Mouse (Mus musculus) megakaryocyte, adult 5-6 weeks (primary cell): ENCODE results near the gene Tapbpl. TPM values are rescaled to one million over a fixed set of nuclear protein-coding genes. Genes with fewer than 3 reads are reported as not detected.
"Not testable (repeated sequence)": the region's sequence is repeated elsewhere in the genome, so short reads cannot be mapped to it uniquely, and the experiment has no call there.

Experiments
- ATAC-seq: 2 replicates; pipeline ENCODE4 v1.8.0; 2016; ENCODE audit warnings: mild to moderate bottlenecking, inconsistent platforms; ENCODE audit not compliant: poor library complexity, severe bottlenecking
- total RNA-seq, 2 experiments: library from RNA; stranded (forward) in 1 of 2; stranded (reverse) in 1 of 2; fragments of 153-499, 151-499 nt in 1 of 2; fragments of 221-1000, 200-1000 nt in 1 of 2; gene quantifications; 2 replicates each; pipeline versions ENCODE4 v1.2.3 to v1.2.4; 2015 to 2017

The Tapbpl gene
- total RNA-seq (2015), result 6.6 and 8.8 TPM in 2 replicates
- 19.2 and 21.2 TPM in 2 replicates for total RNA-seq (2017)

DNA sequence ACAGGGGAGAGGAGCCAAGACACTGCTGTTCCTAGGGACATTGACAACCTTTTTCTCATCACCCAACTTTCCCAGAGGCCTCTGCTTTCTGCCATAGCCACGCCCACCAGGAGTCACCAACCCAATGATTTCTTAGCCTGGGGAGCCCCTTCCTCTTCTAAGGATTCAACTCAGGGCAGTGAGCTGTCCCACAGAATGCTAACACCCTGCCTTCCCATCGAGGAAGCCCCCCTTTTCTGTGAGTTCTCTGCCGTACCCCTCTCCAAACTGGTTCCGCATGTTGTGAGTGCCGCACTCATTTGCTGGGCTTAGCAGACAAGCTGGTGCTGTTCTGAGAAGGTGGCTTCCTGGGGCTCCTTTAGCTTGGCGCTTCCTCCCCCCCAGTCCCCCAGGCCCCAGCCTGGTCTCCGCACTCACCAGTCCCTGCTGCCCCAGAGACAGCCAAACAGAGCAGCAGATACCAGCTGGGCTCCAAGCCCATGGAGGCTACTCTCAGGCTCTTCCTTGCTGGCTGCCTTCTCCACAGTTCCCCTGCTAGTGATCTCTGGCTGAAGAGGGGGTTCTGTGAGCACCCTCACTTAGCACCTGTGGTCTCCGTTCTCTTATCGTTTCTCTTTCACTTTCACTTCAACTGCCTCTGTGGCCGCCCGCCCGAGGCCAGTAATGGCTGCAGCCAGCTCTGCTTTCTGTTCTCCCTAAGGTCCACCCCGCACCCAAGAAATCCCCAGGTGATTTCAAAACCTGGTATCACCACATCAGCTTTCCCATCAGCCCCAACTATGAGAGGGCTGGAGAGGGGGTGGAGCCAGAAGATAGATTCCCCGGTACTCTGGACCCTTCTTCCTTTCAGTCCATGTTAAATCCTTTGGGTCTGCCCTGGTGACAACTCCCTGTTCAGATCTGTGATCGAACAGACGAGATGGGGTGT is at the start of gene Tapbpl:
Gene Tapbpl (minus strand): TSS at position 744 of the 928 bp plus-strand sequence.
- ATAC-seq, result peak; percentile 81

DNA sequence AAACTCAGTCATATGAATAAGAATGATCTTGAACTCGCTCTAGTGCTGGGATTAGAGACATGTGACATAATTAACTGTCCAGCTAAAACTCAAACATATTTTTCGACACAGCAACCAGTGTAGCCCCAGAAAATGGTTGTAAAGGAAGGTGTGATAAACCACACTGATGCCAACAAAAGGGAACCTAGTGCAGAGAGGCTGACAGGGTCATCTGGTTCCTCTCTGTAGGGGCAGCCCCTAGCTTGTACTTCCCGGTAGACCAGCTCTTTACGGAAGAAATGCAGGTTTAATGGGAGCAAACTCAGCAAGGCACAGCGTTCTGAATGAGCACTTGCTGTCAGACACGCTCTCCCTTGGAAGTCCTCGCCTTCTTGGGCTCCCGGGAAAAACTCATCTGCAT is 48.1 kb upstream of the Tapbpl start:
- peak; percentile 80 for ATAC-seq

DNA sequence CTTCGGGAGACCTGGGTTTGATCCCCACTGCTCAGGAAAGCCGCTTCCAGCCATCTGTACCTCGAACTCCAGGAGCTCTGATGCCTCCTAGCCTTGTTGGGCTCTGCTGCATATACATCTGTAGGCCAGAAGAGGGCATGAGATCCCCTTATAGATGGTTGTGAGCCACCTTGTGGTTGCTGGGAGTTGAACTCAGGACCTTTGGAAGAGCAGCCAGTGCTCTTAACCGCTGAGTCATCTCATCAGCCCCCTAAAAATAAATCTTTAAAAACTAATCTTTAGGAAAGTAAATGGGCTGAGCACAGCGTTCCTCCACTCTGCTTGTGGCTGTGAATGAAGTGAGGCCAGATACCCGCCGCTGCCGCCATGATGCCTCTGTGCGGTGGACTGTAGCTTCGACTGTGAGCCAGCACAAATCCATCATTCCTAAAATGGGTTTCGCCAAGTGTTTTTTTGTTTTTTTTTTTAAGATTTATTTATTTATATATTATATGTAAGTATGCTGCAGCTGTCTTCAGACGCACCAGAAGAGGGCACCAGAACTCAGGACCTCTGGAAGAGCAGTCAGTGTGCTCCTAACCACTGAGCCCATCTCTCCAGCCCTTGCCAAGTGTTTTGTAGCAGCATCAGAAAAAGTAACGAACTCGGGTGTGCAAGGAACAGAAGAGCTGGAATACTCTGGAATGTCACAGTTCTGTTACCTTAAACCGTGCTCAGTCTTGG is 43.3 kb upstream of the Tapbpl start:
- ATAC-seq, result no peak

DNA sequence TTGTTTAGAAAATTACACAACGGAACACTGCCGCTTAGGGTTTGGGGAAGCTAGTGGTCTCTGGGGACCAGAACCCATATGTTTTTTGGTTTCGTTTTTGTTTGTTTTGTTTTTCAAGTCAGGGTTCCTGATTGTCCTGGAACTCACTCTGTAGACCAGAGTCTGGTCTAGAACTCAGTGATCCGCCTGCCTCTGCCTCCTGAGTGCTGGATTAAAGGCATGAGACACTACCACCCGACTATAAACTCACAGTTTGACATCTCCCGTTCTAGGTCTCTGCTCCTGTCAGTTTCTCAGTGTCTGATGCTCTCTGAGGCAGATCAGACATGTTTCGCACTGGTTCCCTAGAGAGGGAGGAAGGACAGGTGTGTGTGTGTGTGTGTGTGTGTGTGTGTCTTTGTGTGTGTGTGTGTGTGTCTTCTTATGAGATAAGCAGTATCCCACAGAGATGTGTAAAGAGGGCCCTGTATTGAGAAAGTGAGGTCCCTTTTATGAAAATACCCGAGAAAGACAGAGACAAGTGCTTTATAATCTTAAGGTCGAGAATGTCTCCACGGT is 40.6 kb upstream of the Tapbpl start:
- peak; percentile 10; the same call in 1 of the 2 replicates for ATAC-seq

DNA sequence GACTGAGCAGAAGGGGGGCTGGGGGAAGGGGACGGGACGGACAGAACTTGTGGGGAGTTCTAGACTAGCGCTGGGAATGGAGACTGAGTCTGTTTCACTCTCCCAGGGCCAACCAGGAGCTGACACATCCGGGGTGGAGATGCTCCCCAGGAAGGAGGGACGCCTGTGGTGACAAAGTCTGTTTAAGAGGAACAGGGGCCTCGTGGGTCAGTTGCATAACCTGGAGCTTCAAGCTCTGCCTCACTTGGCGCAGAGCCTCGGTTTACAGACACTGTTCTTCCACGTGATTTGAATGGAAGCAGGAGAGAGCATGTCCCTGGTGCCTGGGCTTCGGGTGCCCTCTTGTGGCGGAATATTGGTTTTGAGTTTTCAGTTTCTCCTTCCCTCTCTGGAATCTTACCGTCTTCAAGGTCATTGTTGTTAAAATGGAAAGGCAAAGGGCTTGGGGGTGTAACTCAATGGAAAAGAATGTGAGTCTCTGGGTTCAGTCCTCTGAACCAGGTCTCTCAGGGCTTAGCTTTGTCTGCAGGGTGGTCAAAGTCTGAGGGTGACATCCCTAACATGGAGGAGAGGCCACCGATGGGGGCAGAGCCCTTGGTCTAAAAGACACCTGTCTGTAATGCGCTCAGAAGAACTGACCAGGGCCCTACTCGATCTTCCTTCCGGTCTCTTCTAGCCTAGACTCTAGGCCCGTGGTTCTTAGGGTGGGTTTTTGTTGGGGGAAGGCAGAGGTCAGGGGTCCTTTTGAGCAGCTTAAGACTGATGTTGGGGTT is 40.0 kb upstream of the Tapbpl start:
- peak; percentile 95 for ATAC-seq

DNA sequence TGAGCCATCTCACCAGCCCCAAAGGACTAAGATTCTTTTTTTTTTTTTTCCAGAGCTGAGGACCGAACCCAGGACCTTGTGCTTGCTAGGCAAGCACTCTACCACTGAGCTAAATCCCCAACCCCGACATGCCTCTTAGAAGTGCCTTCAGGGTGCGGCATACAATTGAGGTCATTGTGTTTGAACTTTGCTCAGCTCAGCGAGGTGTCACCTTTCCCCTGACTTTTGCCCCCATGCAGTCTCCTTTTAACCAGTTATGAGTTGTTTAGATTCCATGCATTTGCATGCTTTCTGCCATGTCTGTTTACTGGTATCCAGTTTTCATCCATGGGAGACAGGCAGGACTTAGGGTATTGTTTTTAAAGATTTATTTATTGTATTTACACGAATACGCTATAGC is 37.1 kb upstream of the Tapbpl start:
- no peak for ATAC-seq

DNA sequence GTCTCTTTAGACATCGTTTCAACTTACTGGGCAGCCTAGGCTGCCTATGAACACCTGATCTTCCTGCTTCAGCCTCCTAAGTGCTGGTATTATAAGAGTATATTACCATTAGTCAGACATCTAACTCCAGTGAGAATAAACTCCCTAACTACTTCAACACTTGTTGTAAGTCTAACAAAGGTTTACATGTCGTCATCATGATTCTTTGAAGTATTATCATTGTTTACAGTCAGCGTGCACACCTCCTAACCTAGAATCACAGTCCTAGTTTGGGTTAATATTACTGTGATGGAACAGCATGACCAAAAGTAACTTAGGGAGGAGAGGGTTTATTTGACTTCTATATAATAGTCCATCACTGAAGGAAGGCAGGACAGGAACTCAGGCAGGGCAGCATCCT is 35.8 kb upstream of the Tapbpl start:
- no peak for ATAC-seq

DNA sequence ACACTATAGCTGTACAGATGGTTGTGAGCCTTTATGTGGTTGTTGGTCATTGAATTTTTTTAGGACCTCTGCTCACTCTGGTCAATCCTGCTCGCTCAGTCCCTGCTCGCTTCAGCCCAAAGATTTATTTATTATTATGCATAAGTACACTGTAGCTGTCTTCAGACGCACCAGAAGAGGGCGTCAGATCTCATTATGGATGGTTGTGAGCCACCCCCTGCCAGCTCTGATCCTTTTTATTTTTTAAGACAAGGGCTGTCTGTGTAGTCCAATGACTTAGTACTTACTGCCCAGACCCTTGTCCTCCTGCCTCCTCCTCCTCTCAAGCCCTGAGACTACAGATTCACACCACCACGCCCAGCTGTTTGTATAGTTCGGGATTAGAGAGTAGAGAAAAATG is 34.9 kb upstream of the Tapbpl start:
- ATAC-seq, result not testable (repeated sequence)

DNA sequence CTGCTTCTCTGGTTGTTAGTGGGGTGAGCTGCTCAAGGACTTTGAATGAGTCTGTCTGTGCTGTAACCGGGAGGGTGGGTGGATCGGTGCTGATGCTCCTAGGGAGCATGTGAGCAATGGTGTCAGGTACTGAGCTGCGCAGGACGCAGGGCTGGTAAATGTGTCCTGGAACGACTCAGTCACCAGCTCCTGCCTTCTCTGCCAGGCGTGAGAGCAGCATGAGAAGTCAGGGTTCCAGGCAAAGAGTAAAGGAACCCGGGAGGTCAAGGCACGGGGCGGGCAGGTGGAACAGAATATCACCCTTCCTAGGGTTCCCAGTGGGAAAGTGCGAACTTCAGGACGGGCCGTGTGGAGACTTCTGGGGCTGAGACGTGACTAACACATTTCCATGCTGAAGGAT is 34.4 kb upstream of the Tapbpl start:
- ATAC-seq, result no peak

DNA sequence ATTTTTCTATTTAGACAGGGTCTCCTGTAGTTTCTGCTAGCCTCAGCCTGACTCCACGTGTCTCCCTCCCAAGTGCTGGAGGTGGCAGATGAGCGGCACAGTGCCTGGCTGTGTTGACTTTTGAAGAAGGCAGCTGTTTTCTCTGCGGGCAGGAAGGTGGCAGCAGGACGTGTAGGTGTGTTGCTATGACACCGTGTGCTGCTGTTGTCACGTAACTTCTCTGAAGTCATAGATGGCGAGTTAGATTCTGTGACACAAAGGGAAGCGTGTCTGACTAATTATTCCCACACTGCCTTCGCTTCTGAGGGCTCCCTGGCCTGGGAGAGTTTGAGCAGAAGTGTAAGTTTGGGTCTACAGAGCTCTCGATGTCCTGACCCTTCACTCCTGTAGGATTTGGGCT is 33.6 kb upstream of the Tapbpl start:
- peak; percentile 77 for ATAC-seq

DNA sequence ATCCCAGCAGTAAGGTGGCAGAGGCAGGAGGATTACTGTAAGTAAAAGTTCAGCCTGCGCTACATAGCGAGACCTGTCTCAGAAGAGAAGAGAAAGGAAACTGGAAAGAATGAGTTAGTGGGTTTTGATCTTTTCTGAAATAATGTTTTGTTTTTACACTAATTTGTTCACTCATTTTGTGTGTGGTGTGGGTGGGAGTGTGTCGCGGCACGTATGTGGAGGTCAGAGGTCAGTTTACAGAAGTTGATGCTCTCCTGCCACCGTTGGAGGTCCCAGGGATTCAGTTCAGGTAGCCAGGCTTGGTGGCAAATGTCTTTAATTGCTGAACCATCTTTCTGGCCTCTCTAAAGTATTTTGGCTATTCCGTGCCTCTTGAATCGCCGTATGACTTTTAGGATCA is 32.6 kb upstream of the Tapbpl start:
- ATAC-seq, result no peak

DNA sequence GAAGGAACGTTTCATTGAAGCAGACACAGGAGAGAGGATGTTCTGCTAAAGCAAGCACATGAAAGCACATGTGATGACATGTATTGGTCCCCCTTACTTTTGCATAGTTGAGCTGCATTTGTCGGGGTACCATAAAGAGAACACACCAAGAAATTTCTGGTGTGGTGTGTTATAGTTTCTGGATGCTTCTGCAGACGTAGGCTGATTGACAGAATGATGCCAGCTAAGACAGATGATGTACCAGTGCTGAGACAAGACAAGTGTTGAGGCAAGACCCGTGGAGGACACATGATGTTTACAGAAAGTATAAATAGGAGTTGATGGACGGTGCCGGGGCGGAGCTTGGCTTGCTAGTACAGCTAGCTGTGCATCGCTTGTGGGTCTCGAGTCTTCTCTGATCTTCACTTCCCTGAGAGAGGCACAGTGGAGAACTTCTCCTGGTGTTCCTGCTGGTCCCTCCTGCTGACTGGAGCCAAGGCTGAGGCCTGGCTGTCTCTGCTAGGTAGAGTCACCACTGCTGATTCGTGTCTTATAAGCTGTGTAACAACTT is 28.4 kb upstream of the Tapbpl start:
- no peak for ATAC-seq

DNA sequence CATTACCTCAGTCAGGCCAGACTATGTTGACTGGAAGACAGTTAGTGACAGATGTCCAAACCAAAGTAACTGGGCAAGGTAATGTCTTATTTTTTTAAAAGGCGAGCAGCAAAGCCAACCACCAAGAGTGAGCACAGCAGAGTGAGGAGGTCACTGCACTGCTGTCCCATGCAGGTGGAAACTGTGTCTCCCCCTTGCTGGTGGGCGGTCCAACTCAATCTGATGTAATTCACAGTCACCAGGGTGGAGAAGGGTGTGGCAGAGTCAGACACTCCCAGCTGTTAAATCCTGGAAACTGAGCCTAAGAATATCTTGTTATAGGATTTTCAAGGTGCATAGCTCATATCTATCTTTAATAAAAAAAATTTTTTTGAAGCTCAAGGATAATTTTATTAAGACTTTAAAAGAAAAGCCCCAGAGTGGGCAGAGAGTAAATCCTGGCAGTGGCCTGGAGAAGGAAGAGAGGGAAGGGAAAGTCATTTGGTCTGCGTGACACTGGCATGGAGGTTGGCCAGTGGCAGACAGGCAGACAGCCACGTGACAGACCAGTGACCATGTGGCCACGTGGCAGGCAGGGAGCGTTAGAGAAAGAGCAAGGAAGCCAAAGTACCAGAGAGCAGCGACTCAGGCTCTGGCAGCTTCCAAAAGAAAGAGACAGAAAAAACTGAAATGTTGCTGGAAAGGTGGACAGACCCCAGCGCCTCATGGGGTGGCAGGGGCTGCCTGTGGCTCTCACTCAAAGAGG is 24.7 kb upstream of the Tapbpl start:
- ATAC-seq, result peak; percentile 62

DNA sequence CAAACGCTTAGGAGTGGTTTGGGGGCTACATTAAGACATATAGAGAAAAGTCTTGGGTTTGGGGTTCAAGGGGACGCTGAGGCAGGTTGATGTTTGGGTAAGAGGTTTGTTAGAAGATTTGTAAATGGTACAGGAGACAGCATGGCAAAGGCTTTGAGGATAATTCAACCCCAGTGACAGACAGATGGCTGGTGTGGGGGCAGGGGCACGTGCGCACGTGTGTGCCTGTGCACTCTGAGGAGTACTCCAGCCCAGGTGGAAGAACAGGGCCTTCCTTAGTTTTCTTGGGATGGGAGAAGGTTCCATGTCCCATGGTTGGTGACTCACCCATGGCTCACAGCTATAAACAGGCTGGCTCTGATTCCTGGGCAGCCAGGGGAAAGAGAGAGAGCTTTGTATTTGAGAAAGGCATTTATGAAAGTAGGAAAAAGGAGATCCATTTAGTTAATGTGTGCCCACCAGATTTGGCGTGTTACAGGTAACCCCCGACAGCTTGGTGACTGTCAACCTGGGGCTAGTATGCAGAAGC is 23.9 kb upstream of the Tapbpl start:
- ATAC-seq, result no peak

DNA sequence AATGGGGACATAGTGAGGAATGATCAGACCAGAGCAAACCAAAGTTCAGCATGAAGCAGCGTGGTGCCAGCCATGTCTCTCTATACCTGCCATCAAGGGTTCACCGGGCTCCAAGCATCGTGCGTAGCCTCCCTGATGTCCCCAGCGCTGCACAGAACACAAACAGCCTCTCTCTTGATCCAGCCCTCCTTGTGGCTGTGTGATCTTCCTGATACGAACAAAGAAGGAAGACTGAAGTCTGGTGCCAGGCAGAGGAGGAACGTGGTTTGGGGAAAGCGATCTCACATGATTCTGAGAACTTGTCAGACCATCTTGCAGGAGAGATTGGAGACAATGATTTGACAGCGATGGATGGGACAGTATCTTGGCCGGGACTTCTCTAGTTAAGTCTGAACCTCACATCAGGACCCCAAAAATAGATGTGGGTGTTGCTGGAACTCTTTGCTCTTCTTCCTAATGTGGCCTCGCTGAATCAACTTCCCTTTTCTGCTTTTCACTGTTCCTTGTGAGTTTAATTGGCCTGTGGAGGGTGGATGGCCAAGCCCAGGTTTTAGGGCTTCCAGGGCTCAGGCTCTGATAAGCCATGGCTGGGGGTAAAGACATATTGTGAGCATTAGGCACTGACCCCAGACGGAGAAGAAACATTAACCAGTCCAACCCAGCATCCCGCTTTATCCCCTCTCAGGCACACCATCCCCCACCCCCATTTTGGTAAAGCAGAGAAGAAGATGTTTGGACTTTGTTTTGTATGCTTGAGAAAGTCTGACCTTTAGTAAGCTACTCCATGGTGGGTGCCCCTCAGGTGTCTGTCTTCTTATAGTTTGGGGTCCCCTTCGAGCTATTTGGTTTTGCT is 22.4 kb upstream of the Tapbpl start:
- peak; percentile 62 for ATAC-seq

DNA sequence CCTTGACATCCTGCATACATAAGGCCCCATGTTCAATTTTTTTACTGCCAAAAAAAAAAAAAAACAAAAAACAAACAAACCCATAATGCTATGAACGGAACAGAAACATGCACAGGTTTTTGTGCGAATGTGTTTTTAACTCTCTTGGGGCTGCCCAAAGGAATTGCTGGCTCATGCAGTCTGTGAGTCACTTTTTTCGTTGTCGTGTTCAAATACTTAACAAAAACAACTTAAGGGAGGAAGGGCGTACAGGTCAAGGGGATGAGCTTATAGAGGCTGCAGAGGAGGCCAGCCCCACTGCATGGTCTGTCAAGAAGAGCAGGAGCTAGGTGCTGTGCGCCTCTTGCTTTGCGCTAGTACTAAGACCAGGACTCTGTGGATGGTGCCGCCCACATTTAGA is 21.1 kb upstream of the Tapbpl start:
- ATAC-seq, result no peak

DNA sequence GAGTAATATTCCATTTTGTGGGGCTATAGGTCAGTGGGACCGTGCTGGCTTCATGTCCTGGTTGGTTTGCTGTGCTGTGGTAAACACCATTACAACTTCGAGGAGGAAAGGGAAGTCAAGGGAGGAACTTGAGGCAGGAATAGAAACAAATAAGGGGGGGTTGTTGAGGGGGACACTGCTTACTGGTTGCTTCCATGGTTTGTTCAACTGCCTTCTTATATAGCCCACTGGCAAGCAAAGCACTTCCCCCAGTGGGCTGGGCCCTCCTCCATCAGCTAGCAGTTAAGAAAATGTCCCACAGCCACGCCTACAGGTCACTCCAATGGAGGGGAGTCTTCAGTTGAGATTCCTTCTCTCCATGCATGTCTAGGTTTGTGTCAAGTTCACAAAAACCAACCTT is 20.6 kb upstream of the Tapbpl start:
- peak; percentile 79 for ATAC-seq

DNA sequence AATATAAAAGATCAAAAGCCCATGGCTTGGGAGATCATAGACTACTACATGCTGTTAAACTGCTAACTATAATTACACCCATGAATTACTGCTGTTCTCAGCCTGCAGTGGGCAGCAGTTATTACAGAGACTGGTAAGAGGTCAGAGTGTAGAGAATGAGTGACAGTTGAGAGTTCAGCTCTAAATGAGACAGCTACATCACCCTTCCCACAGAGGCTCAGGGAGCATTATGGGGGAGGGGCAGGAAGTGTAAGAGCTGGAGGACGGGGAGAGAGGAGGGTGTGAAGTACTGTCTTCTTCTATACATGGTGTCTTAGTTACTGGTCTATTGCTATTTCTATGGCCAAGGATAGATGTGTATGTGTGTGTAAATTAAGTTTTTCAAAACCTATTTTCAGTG is 12.9 kb upstream of the Tapbpl start:
- ATAC-seq, result no peak

DNA sequence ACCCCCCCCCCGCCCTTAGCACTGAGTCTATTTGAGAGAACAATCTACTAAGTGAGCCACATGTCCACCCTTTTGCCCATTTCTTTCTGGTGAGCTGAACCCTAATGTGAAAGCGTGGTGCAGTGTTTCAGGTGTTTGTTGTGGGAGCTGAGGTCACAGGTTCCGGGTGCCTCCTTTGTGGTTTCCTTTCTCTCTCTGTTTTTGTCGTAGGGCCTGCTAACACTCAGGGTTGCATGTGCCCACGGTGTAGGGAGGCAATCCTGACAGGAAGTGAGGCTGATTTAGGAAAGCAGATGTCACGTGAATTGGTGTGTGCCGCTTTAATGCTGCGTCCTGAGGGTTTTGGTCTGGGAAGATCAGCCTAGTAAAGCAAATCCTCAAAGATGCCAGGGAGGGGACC is 9.9 kb upstream of the Tapbpl start:
- ATAC-seq, result peak; percentile 63
